Mouse (Mus musculus): Measurements from ENCODE around the gene Fkbp5.
"Not testable (repeated sequence)": the region's sequence is repeated elsewhere in the genome, so short reads cannot be mapped to it uniquely, and the experiment has no call there.

DNA sequence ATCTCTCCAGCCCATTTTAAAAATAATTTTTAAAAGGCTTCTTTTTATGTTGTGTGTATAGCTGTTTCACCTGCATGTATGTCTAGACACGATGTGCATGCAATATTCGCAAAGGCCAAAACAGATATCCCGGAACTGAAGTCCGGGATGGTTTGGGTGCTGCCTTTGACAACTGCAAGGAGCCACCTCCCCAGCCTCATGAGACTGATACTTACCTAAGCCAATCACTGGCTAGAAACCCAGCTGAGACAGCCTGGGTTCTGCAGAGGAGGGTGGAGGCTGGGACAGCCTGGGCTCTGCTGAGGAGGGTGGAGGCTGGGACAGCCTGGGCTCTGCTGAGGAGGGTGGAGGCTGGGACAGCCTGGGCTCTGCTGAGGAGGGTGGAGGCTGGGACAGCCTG, 36.7 kb upstream of the Fkbp5 start:
- TF ChIP-seq CTCF (IDR thresholded peaks at IDR 0.05; ENCODE audit: extremely low read depth, insufficient read depth, insufficient read length, insufficient replicate concordance); POLR2A (IDR thresholded peaks at IDR 0.05; ENCODE audit: low read depth, low read length): not testable (repeated sequence)

Data from spleen, adult 2 months (tissue).